Mouse (Mus musculus): ENCODE results near the gene Krr1. TPM values are rescaled to one million over a fixed set of nuclear protein-coding genes. Genes with fewer than 3 reads are reported as not detected.

The Krr1 gene
- 53.3 and 58.7 TPM in 2 replicates for polyA plus RNA-seq (2016; fragmentation: Nextera tagmentation; extraction: Ambion mirVana)

- Histone ChIP-seq H3K4me3 (peak within 1 kb of the TSS; percentile 94), H3K27ac (peak within 1 kb of the TSS; percentile 85), H3K36me3 (peaks cover 25% of the 10 kb centered on the region), H3K9me3 (replicated peaks) (no peaks in the 10 kb centered on the region), H3K27me3 (ENCODE audit: low read depth, poor library complexity, severe bottlenecking) (no peaks in the 10 kb centered on the region), H3K4me1 (peaks cover 8% of the 10 kb centered on the region)
- WGBS: under 1% methylated on average over 51 of the region's 51 CpGs
- peak; percentile 93 for DNase-seq (ENCODE audit: low spot score)
Observed at GRCm38 (mm10) chr10:111972542-111973361, at the start of gene Krr1. Gene Krr1, plus strand, starts transcription at chr10:111972664.

DNA sequence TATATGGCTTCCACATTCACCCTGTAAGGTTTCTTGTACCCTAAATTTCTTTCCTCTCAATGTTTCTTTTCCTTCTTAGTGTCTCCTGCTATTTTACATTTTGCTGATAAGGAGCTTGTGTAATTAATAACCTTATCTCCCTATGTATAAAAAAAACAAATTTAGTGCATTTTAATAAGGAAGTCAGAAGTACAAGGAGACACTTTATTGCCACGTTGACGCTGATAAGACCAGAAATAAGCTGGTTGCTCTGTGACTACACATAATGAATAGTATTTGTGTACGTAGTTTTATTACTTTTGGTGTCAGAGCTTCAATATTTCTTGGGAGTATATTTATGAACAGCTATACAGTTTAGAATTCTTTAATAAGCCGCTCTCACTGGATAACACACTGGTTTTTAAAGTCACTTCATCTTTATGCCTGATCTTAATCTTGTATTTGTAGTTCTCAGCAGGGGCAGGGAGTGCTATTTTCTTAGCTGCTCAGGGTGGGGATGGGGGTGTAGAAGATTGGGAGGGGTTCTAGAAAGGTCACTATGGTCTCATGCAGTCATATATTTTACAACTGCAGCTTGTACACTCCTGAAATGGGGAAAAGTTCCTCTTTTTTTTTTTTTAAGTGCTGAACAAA, 48.8 kb upstream of the Krr1 start:
- no peaks in the 10 kb centered on the region for H3K27me3 ChIP-seq (ENCODE audit: low read depth, poor library complexity, severe bottlenecking)
- H3K4me3 ChIP-seq: no peak overlapping the region
- WGBS: 84% methylated on average over 4 of the region's 4 CpGs
- H3K9me3 ChIP-seq (replicated peaks): no peaks in the 10 kb centered on the region
- peaks cover 31% of the 10 kb centered on the region for H3K4me1 ChIP-seq
- H3K27ac ChIP-seq: no peak overlapping the region
- no peak for DNase-seq (ENCODE audit: low spot score)
- H3K36me3 ChIP-seq: no peaks in the 10 kb centered on the region

DNA sequence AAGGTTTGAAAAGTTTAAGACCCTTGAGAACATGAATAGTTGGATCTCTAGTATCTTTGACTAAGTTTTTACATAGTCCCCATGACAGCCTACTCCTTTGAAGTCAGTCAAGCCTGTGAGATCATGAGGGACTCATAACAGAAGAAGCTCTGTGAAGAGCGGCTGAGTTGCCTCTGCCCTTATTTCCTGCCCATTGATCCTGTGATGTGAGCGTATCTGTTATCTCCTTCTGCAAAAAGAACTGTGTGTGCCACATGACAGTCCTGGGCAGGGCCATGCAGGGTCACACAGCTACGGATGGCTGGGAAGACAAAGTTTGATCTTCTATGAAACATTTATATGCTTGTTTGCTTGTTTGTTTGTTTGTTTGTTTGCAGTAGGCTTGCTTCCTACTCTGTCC, 48.3 kb upstream of the Krr1 start:
- no peak for DNase-seq (ENCODE audit: low spot score)
- Histone ChIP-seq H3K4me3 (no peak overlapping the region), H3K36me3 (no peaks in the 10 kb centered on the region), H3K9me3 (replicated peaks) (no peaks in the 10 kb centered on the region), H3K4me1 (peaks cover 34% of the 10 kb centered on the region), H3K27ac (peak overlapping the region; percentile 84), H3K27me3 (ENCODE audit: low read depth, poor library complexity, severe bottlenecking) (no peaks in the 10 kb centered on the region)
- WGBS: 61% methylated on average over 3 of the region's 3 CpGs

DNA sequence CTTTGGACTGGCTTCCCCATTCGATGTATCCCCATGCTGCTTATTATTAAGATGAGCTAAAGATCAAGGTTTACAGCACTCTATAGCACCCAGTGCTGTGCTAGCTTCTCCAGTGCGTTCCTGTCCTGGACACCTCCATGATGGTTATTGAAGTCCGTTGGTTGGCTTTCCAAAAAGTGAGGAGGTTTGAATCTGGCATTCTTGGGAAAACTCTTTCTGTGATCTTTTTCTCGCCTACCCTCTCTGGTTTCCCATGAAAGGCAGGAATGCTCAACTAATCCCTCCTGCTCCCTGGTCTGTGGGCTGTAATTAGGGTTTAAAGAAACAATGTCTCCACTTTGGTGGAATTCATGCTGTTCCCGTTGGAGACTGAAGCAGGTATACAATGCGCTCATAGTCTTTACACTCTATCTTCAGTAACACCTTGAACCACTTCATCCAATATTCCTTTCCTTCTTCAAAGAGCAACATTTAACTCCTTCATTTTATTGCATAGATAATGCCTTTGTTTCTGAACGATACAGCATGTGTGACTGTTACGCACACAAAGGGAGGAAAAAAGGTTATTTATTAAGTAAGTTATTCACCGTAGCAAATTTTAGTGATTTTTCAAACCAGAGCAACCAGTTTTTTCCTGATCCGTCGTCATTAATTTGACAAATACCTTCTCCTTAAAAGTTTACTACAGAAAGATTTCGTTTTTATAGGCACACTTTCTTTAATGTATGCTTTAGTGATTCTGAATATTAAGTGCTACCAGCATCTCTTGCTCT, 47.6 kb upstream of the Krr1 start:
- peak overlapping the region; percentile 84 for H3K27ac ChIP-seq
- peak; percentile 37 for DNase-seq (ENCODE audit: low spot score)
- no peaks in the 10 kb centered on the region for H3K27me3 ChIP-seq (ENCODE audit: low read depth, poor library complexity, severe bottlenecking)
- H3K4me1 ChIP-seq: peaks cover 34% of the 10 kb centered on the region
- 54% methylated on average over 12 of the region's 12 CpGs for WGBS
- H3K9me3 ChIP-seq (replicated peaks): no peaks in the 10 kb centered on the region
- 0 out of 2 replicates have a peak overlapping the region, but pooled peaks have one; percentile 3 for H3K4me3 ChIP-seq
- H3K36me3 ChIP-seq: no peaks in the 10 kb centered on the region

DNA sequence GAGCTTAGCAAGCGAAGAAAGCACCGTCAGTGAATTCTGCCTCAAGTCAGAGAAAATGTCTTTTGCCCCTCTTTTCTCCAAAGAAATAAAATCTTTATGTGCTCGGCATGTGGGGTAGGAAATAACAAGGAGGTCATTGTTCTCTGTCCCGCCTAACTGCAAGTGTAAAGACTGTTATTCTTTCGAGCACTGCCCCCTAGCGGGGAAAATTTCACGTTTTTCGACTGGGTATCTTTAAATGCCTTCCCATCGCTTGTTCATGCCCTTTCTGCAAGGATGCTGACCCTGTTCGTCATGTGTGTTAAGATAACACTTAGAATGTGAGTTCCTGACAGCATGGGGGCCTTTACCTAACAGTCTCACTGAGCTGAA, 47.0 kb upstream of the Krr1 start:
- Histone ChIP-seq H3K36me3 (no peaks in the 10 kb centered on the region), H3K4me3 (0 out of 2 replicates have a peak overlapping the region, but pooled peaks have one; percentile 3), H3K27ac (peak overlapping the region; percentile 84), H3K9me3 (replicated peaks) (no peaks in the 10 kb centered on the region), H3K27me3 (ENCODE audit: low read depth, poor library complexity, severe bottlenecking) (no peaks in the 10 kb centered on the region), H3K4me1 (peaks cover 34% of the 10 kb centered on the region)
- 5% methylated on average over 10 of the region's 10 CpGs for WGBS
- DNase-seq (ENCODE audit: low spot score): peak; percentile 93

GRCm38 (mm10) chr10:111932621-111933345, 39.7 kb upstream of the Krr1 start:
- DNase-seq (ENCODE audit: low spot score): no peak
- peaks cover 10% of the 10 kb centered on the region for H3K4me1 ChIP-seq
- H3K27me3 ChIP-seq (ENCODE audit: low read depth, poor library complexity, severe bottlenecking): no peaks in the 10 kb centered on the region

DNA sequence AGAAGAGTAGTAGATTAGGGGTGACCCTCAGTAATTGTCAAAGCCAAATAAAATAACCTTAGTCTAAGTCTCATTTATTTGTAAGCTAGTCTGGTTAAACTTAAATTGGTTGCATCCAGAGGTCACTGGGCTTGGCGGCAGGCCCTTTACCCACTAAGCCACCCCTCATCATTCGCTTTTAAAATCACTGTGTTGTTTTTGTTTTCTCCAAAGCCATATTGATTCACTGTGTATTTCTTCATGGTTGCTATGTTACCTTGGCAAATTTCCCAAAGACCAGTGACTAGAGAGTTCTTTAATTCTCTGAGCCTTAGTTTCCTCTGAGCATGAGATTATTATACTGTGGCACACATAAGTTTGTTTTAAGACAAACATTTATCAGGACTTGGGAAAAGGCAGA, 37.3 kb upstream of the Krr1 start:
- no peak overlapping the region for H3K27ac ChIP-seq
- H3K4me3 ChIP-seq: no peak overlapping the region
- H3K9me3 ChIP-seq (replicated peaks): no peaks in the 10 kb centered on the region
- no peak for DNase-seq (ENCODE audit: low spot score)
- H3K4me1 ChIP-seq: peaks cover 6% of the 10 kb centered on the region; the same call in 1 of the 2 replicates
- no peaks in the 10 kb centered on the region for H3K36me3 ChIP-seq
- 93% methylated on average over 2 of the region's 2 CpGs for WGBS
- no peaks in the 10 kb centered on the region for H3K27me3 ChIP-seq (ENCODE audit: low read depth, poor library complexity, severe bottlenecking)

More at GRCm38 (mm10) chr10:111932621-111933345, 39.7 kb upstream of the Krr1 start:
- H3K36me3 ChIP-seq: no peaks in the 10 kb centered on the region
- no peaks in the 10 kb centered on the region for H3K9me3 ChIP-seq (replicated peaks)
- WGBS: 71% methylated on average over 11 of the region's 11 CpGs
- no peak overlapping the region for H3K4me3 ChIP-seq
- H3K27ac ChIP-seq: no peak overlapping the region

DNA sequence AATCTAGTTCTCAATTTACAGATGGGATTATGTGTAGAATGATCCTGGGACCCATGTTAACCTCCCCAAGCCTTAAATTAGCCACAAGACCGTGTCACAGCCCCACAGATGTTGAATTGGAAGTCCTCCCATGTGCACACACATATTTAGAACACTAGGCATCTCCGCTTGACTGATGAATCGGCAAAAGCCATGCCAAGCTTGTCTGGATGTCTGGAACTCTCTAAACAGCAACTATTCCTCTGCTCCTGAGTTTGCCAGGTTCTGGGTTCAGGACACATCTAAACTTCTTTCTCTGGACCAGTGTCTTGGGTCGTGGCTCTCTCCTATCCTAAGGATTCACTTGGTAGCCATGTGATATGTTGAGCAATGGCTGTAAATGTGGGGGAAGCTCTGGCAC, 36.4 kb upstream of the Krr1 start:
- no peak for DNase-seq (ENCODE audit: low spot score)
- 87% methylated on average over 4 of the region's 4 CpGs for WGBS
- H3K4me1 ChIP-seq: peaks cover 6% of the 10 kb centered on the region; the same call in 1 of the 2 replicates
- no peaks in the 10 kb centered on the region for H3K27me3 ChIP-seq (ENCODE audit: low read depth, poor library complexity, severe bottlenecking)
- no peak overlapping the region for H3K4me3 ChIP-seq
- no peak overlapping the region for H3K27ac ChIP-seq
- no peaks in the 10 kb centered on the region for H3K36me3 ChIP-seq
- no peaks in the 10 kb centered on the region for H3K9me3 ChIP-seq (replicated peaks)

DNA sequence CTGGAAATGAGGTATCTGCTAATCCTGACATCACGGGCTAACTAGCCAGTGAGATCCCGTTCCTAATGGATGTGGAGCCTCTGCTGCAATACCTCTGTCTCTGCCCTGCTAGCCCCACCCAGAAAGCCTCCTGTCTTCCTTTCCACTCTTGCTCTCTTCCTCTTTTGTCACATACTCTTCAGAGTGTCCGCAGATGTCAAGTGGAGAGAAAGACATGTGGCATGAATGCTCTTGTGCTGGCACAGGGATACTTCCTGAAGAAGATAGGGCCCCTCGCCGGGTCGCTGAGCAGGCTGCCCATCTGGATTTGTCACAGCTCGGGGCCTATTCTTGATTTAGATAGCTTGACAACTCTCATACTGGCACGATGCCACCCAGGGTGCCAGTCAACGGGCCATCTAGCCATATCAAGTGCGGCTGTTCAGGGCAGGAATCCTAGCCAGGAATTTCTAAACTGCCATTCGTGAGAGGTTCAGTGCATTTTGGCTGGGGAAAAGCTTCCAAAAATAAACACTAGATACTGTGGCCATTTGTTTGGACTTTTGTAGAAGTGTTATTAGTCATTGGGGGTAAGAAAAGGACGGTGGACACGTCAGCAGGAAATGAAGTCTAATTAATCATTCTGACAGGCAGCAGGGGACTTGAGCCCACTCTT, 35.8 kb upstream of the Krr1 start:
- Histone ChIP-seq H3K27me3 (ENCODE audit: low read depth, poor library complexity, severe bottlenecking) (no peaks in the 10 kb centered on the region), H3K4me3 (no peak overlapping the region), H3K36me3 (no peaks in the 10 kb centered on the region), H3K4me1 (peaks cover 6% of the 10 kb centered on the region; the same call in 1 of the 2 replicates), H3K9me3 (replicated peaks) (no peaks in the 10 kb centered on the region), H3K27ac (no peak overlapping the region)
- WGBS: 59% methylated on average over 13 of the region's 13 CpGs
- no peak for DNase-seq (ENCODE audit: low spot score)

DNA sequence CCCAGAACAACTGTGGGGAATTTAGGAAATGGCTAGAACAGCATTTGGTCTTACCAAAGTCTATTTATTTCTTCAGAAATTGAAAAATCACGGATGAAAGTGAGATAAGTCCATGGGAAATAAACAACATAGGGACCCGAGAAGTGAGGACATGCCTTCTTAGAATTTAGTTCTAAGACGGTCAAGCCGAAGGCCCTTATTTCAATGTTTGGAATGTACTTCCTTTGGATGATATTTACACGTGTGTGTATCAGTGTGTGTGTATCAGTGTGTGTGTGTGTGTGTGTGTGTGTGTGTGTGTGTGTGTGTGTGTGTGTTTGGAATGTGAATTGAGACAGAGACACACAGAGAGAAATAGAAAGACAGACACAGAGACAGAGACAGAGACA, 35.3 kb upstream of the Krr1 start:
- no peak for DNase-seq (ENCODE audit: low spot score)
- H3K36me3 ChIP-seq: no peaks in the 10 kb centered on the region
- no peaks in the 10 kb centered on the region for H3K9me3 ChIP-seq (replicated peaks)
- H3K4me1 ChIP-seq: peaks cover 6% of the 10 kb centered on the region; the same call in 1 of the 2 replicates
- H3K4me3 ChIP-seq: no peak overlapping the region
- H3K27ac ChIP-seq: no peak overlapping the region
- 78% methylated on average over 5 of the region's 5 CpGs for WGBS
- H3K27me3 ChIP-seq (ENCODE audit: low read depth, poor library complexity, severe bottlenecking): no peaks in the 10 kb centered on the region

GRCm38 (mm10) chr10:111943026-111943425, 29.4 kb upstream of the Krr1 start:
- DNase-seq (ENCODE audit: low spot score): no peak

DNA sequence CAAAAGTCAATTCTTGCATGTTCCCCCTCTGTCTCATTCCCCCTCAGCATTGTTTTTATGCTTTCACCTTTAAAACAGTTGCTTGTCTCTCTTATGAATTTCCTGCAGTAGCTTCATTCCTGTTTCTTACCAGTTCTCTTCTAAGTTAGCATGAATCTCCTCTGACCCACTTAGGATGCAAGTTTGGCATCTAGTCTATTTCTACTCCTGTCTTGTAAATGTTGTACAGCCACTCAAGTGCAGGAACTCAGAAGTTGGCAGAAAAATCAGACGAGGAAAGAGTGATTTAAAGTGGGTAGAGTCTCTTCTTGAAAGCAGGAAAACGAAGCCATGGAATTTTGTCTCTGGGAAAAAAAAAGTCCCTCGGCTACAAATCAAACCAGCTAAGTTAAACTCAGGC, 26.9 kb upstream of the Krr1 start:
- WGBS: 77% methylated on average over 3 of the region's 3 CpGs
- DNase-seq (ENCODE audit: low spot score): no peak
- Histone ChIP-seq H3K36me3 (no peaks in the 10 kb centered on the region), H3K27ac (no peak overlapping the region), H3K9me3 (replicated peaks) (no peaks in the 10 kb centered on the region), H3K4me3 (no peak overlapping the region), H3K4me1 (no peaks in the 10 kb centered on the region), H3K27me3 (ENCODE audit: low read depth, poor library complexity, severe bottlenecking) (no peaks in the 10 kb centered on the region)

More at GRCm38 (mm10) chr10:111943026-111943425, 29.4 kb upstream of the Krr1 start:
- Histone ChIP-seq H3K27ac (no peak overlapping the region), H3K9me3 (replicated peaks) (no peaks in the 10 kb centered on the region), H3K27me3 (ENCODE audit: low read depth, poor library complexity, severe bottlenecking) (no peaks in the 10 kb centered on the region), H3K4me3 (no peak overlapping the region), H3K4me1 (no peaks in the 10 kb centered on the region), H3K36me3 (no peaks in the 10 kb centered on the region)
- WGBS: 90% methylated on average over 7 of the region's 7 CpGs

Measured in limb, embryonic 10.5 days (tissue).